ENCODE assay signal across 27 mouse cellular contexts in genomic region chr1:119008949-119009348, GRCm38 (mm10). TPM values are rescaled to one million over a fixed set of nuclear protein-coding genes. Genes with fewer than 3 reads are reported as not detected.
"Had no signal": no experiment of that assay in that cellular context is flagged by ENCODE, and none has a peak within 500 bp of the region (broad histone marks: within the 10 kb centered on the region; RNA-seq: fewer than 3 reads in every experiment).

No protein-coding gene starts in this region.

- ATAC-seq: forebrain, embryonic 13.5 days; forebrain, embryonic 14.5 days; forebrain, embryonic 15.5 days; forebrain, embryonic 16.5 days; forebrain, postnatal 0 days had no signal

- DNase-seq: cerebellum, adult 9-10 months; cerebellum, adult 9-11 months; cerebellum, postnatal 10 days; cerebellum, postnatal 14 days; cerebellum, postnatal 25 days; cerebellum, postnatal 36 days; embryo, embryonic 11 days; forebrain, postnatal 0 days; gastrocnemius, adult 2 months; gastrocnemius, postnatal 10 days; gastrocnemius, postnatal 14 days; gastrocnemius, postnatal 25 days; gastrocnemius, postnatal 36 days; heart, adult 11 months; heart, adult 18-20 months; heart, adult 2 months had no signal

- H3K9ac ChIP-seq: embryonic facial prominence, embryonic 12.5 days; embryonic facial prominence, embryonic 13.5 days; embryonic facial prominence, embryonic 15.5 days; forebrain, embryonic 12.5 days; forebrain, embryonic 13.5 days; forebrain, embryonic 15.5 days; forebrain, postnatal 0 days had no signal

- H3K4me2 ChIP-seq: embryonic facial prominence, embryonic 12.5 days; embryonic facial prominence, embryonic 13.5 days; embryonic facial prominence, embryonic 15.5 days; forebrain, embryonic 12.5 days; forebrain, embryonic 13.5 days; forebrain, embryonic 15.5 days had no signal

- H3K36me3 ChIP-seq: forebrain, embryonic 15.5 days had no signal

- H3K4me3 ChIP-seq: embryonic facial prominence, embryonic 10.5 days; embryonic facial prominence, embryonic 12.5 days; embryonic facial prominence, embryonic 13.5 days; embryonic facial prominence, embryonic 15.5 days; erythroblast, embryonic 14.5 days; forebrain, embryonic 10.5 days; forebrain, embryonic 12.5 days; forebrain, embryonic 13.5 days; forebrain, embryonic 15.5 days; gastrocnemius, adult 2 months; heart, adult 2 months had no signal

- H3K9me3 ChIP-seq: embryonic facial prominence, embryonic 10.5 days; embryonic facial prominence, embryonic 12.5 days; embryonic facial prominence, embryonic 13.5 days; embryonic facial prominence, embryonic 15.5 days; forebrain, embryonic 10.5 days; forebrain, embryonic 12.5 days; forebrain, embryonic 13.5 days; forebrain, embryonic 15.5 days had no signal

- H3K27ac ChIP-seq: embryonic facial prominence, embryonic 10.5 days; embryonic facial prominence, embryonic 12.5 days; embryonic facial prominence, embryonic 13.5 days; embryonic facial prominence, embryonic 15.5 days; forebrain, embryonic 10.5 days; forebrain, embryonic 12.5 days; forebrain, embryonic 13.5 days; forebrain, embryonic 15.5 days; gastrocnemius, adult 2 months; heart, adult 2 months had no signal

- H3K27me3 ChIP-seq: embryonic facial prominence, embryonic 12.5 days; embryonic facial prominence, embryonic 13.5 days; embryonic facial prominence, embryonic 15.5 days; forebrain, embryonic 12.5 days; forebrain, embryonic 13.5 days; forebrain, embryonic 15.5 days had no signal

RNA-seq across cellular contexts. Expression of gene Gli2, which starts 44.5 kb away (rescaled TPM):
- polyA plus RNA-seq: erythroblast, embryonic 14.5 days had no signal
